Mouse (Mus musculus) v-Abl transformed pro-B cells (cell line): Measurements from ENCODE around the gene Ankrd63.

ENCODE experiments used
- in situ Hi-C, 2 experiments: fragments of 400-800 bp; cut with MboI; formaldehyde crosslinking; loops; one replicate each; pipeline ENCODE4 v1.15.1; 2025; ENCODE audit not compliant: unreplicated experiment in 2 of 2

Gene Ankrd63

GRCm38 (mm10) chr2:118729194-118729593 lies 25.4 kb upstream of the Ankrd63 start:
- in situ Hi-C loops = loop anchor here (10.0 to 25.0 kb wide), 2 partner anchors 244 to 1592 kb away; no protein-coding TSS in a partner anchor

GRCm38 (mm10) chr2:118728337-118728736 lies 24.6 kb upstream of the Ankrd63 start, which contains the start of gene Plcb2:
TSS of gene Plcb2 (minus strand) at chr2:118728438.
- in situ Hi-C loops = loop anchor here (10.0 to 25.0 kb wide), 2 partner anchors 244 to 1591 kb away; no protein-coding TSS in a partner anchor

GRCm38 (mm10) chr2:118727911-118728310 lies 24.1 kb upstream of the Ankrd63 start:
- in situ Hi-C loops = loop anchor here (10.0 to 25.0 kb wide), 2 partner anchors 243 to 1591 kb away; no protein-coding TSS in a partner anchor

- in situ Hi-C loops = loop anchor here (10.0 to 25.0 kb wide), 2 partner anchors 242 to 1590 kb away; no protein-coding TSS in a partner anchor
Measured at GRCm38 (mm10) chr2:118726873-118727272, 23.1 kb upstream of the Ankrd63 start.

- in situ Hi-C loops = loop anchor here (10.0 to 25.0 kb wide), 2 partner anchors 241 to 1588 kb away; no protein-coding TSS in a partner anchor
Measured at GRCm38 (mm10) chr2:118725511-118725910, 21.7 kb upstream of the Ankrd63 start.

GRCm38 (mm10) chr2:118723693-118724486 lies 20.1 kb upstream of the Ankrd63 start:
- in situ Hi-C loops = loop anchor here in 1 of 2 experiments (10.0 kb wide), 1 partner anchor 239 kb away; no protein-coding TSS in a partner anchor

- in situ Hi-C loops = no loop called here
Measured at GRCm38 (mm10) chr2:118716677-118717076, 12.9 kb upstream of the Ankrd63 start.

- in situ Hi-C loops = no loop called here
Measured at GRCm38 (mm10) chr2:118714230-118714629, 10.5 kb upstream of the Ankrd63 start.

- in situ Hi-C loops = no loop called here
Measured at GRCm38 (mm10) chr2:118713631-118714030, 9.9 kb upstream of the Ankrd63 start.

- in situ Hi-C loops = no loop called here
Measured at GRCm38 (mm10) chr2:118711038-118711494, 7.3 kb upstream of the Ankrd63 start.

- in situ Hi-C loops = no loop called here
Measured at GRCm38 (mm10) chr2:118709655-118710221, 6.0 kb upstream of the Ankrd63 start.

- in situ Hi-C loops = no loop called here
Measured at GRCm38 (mm10) chr2:118708472-118708871, 4.7 kb upstream of the Ankrd63 start.

- in situ Hi-C loops = no loop called here
Measured at GRCm38 (mm10) chr2:118706436-118706835, 2.7 kb upstream of the Ankrd63 start.

GRCm38 (mm10) chr2:118702883-118703761 lies 641 bp downstream of the Ankrd63 start:
- in situ Hi-C loops = loop anchor here (5.0 kb wide), 2 partner anchors 44 to 54 kb away; partner anchors contain the start of gene Inafm2 (in 1 of the 2)

- in situ Hi-C loops = loop anchor here (5.0 kb wide), 2 partner anchors 45 to 55 kb away; partner anchors contain the start of gene Inafm2 (in 1 of the 2)
Measured at GRCm38 (mm10) chr2:118701971-118702882, 1.5 kb downstream of the Ankrd63 start.

GRCm38 (mm10) chr2:118701161-118701560 lies 2.6 kb downstream of the Ankrd63 start:
- in situ Hi-C loops = loop anchor here (5.0 kb wide), 2 partner anchors 46 to 56 kb away; partner anchors contain the start of gene Inafm2 (in 1 of the 2)

- in situ Hi-C loops = loop anchor here (5.0 kb wide), 2 partner anchors 47 to 57 kb away; partner anchors contain the start of gene Inafm2 (in 1 of the 2)
Measured at GRCm38 (mm10) chr2:118700179-118701062, 3.3 kb downstream of the Ankrd63 start.

- in situ Hi-C loops = loop anchor here (5.0 to 10.0 kb wide), 2 partner anchors 61 to 213 kb away; no protein-coding TSS in a partner anchor
Measured at GRCm38 (mm10) chr2:118697955-118698354, 5.8 kb downstream of the Ankrd63 start.
